Mouse (Mus musculus) kidney, adult 2 months (tissue): ENCODE data around the gene Irf2. TPM values are rescaled to one million over a fixed set of nuclear protein-coding genes. Genes with fewer than 3 reads are reported as not detected.

Source experiments
- DNase-seq: peaks from one replicate; pipeline ENCODE4 v3.0.0; 2021
- H3K27ac ChIP-seq: fragments of 200-500 bp; 2 replicates; pipeline ENCODE4 v1.5.1; 2012; ENCODE audit warnings: low read depth, low read length, control low read depth, inconsistent platforms; ENCODE audit not compliant: insufficient read depth
- H3K27me3 ChIP-seq: fragments of 200-500 bp; replicated peaks from 2 replicates; pipeline ENCODE4 v1.6.1; 2012; ENCODE audit warnings: mild to moderate bottlenecking, moderate library complexity, low read length, inconsistent platforms; ENCODE audit not compliant: control insufficient read depth, insufficient read depth
- H3K36me3 ChIP-seq: fragments of 200-500 bp; 2 replicates; pipeline ENCODE4 v1.6.1; 2012; ENCODE audit warnings: mild to moderate bottlenecking, moderate library complexity, low read length, inconsistent platforms; ENCODE audit not compliant: control insufficient read depth, insufficient read depth
- H3K4me1 ChIP-seq: fragments of 200-500 bp; 2 replicates; pipeline ENCODE4 v1.6.1; 2011; ENCODE audit warnings: low read length; ENCODE audit not compliant: control insufficient read depth, insufficient read depth
- H3K4me3 ChIP-seq: fragments of 200-500 bp; 2 replicates; pipeline ENCODE4 v1.5.1; 2011; ENCODE audit warnings: mild to moderate bottlenecking, low read depth, low read length, control low read depth; ENCODE audit not compliant: insufficient read depth
- CTCF ChIP-seq: fragments of 200-500 bp; conservative IDR thresholded peaks from 2 replicates; pipeline ENCODE4 v1.5.1; 2011; ENCODE audit warnings: low read depth, mild to moderate bottlenecking, control low read depth, low read length, moderate library complexity, mixed read lengths; ENCODE audit not compliant: insufficient read depth, insufficient read length
- POLR2A ChIP-seq: fragments of 200-500 bp; IDR thresholded peaks from one replicate; pipeline ENCODE4 v1.6.1; 2011; ENCODE audit warnings: low read depth, low read length, control low read depth
- WGBS: fragments of 180-500 bp; shearing (Covaris S2); methylation state at CpG from one replicate; pipeline ENCODE4 v1.1.7; 2018; 5-methylcytosine and 5-hydroxymethylcytosine counted together
- polyA plus RNA-seq: library from polyadenylated mRNA; depleted of rRNA; stranded (reverse); fragments of >200 nt; gene quantifications from 2 replicates; pipeline ENCODE4 v1.2.3, GENCODE M21; 2012

Gene Irf2
- polyA plus RNA-seq, 1 experiment, result 12.6 TPM

- WGBS, result 41% methylated on average over 3 of the region's 3 CpGs
- no peaks in the 10 kb centered on the region; the same call in 1 of the 2 replicates for H3K4me1 ChIP-seq
- TF ChIP-seq POLR2A (no peak), CTCF (no peak)
- no peak overlapping the region for H3K27ac ChIP-seq
- H3K36me3 ChIP-seq, result no peaks in the 10 kb centered on the region
- H3K27me3 ChIP-seq, result no peaks in the 10 kb centered on the region
- DNase-seq, result peak; percentile 74
- no peak overlapping the region for H3K4me3 ChIP-seq
Observed at GRCm38 (mm10) chr8:46737907-46738306, 1.6 kb upstream of the Irf2 start.

DNA sequence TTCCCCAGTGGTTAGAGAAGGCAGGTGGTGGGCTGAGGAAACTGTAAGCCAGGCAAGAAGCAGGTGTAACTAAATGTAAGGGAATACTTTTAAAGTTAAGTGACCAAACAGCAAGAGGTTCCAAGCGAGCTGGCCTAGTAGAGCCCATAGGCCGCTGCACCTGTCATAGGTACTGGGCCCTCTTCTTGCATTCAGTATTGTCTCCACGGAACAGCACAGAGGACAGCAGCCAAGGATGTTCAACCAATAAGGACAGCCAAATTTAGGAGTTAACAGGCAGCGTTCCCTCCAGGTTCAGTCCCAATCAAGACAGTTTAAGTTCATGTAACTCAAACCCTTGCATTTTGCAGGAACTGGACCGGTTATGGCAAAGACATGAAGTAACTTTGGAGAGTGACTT, 931 bp upstream of the Irf2 start:
- WGBS, result 28% methylated on average over 5 of the region's 5 CpGs
- Histone ChIP-seq H3K36me3 (no peaks in the 10 kb centered on the region), H3K4me1 (no peaks in the 10 kb centered on the region; the same call in 1 of the 2 replicates), H3K27ac (peak overlapping the region; percentile 68; the same call in 1 of the 2 replicates), H3K4me3 (peak overlapping the region; percentile 82), H3K27me3 (no peaks in the 10 kb centered on the region)
- DNase-seq, result no peak
- TF ChIP-seq POLR2A (no peak), CTCF (no peak)

GRCm38 (mm10) chr8:46739956-46740512, 502 bp downstream of the Irf2 start:
- WGBS, result under 1% methylated on average over 22 of the region's 22 CpGs
- peak overlapping the region; percentile 85 for H3K4me3 ChIP-seq
- peaks cover 4% of the 10 kb centered on the region for H3K4me1 ChIP-seq
- peak; percentile 49 for DNase-seq
- TF ChIP-seq POLR2A (no peak), CTCF (no peak)
- H3K36me3 ChIP-seq, result no peaks in the 10 kb centered on the region
- peak overlapping the region; percentile 98 for H3K27ac ChIP-seq
- no peaks in the 10 kb centered on the region for H3K27me3 ChIP-seq

DNA sequence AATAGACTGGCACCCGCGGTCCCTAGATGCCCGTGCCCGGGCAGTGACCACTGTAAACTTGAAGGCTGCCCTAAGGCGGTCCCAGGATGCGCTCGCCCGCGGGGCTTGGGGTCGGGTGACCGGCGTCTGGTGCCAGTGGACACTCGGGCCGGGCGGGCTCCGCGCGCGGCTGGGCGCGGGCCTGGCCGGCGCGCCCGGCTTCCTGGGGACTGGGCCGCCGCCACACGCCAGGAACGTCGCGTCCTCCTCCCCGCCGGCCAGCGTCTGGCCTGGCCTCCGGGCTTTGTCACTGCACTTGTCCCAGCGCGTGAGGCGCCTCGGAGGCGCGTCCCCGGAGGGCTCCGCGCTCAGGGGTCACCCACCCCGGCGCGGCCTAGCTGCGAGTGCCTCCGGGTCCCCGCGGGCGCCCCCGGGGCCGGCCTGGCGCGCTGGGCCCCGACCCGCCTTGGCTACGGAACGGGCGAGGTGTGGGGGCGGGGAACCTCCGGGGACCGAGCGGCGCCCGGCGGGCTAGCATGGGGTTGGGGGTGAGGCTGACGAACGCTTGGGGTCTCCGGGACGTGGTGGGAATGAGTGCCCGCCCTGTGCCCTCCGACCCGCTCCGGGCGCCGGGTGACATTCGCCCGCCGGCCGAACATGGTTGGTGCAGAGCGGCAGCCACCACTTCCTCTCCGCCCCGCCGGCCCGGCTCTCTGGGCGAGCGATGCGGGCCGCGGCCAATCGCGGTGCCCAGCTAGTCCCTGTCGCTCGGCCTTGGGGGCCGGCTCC, 1.2 kb downstream of the Irf2 start:
- peaks cover 5% of the 10 kb centered on the region for H3K4me1 ChIP-seq
- H3K4me3 ChIP-seq, result peak overlapping the region; percentile 85
- under 1% methylated on average over 97 of the region's 97 CpGs for WGBS
- H3K27ac ChIP-seq, result peak overlapping the region; percentile 98
- H3K36me3 ChIP-seq, result no peaks in the 10 kb centered on the region
- TF ChIP-seq CTCF (no peak), POLR2A (no peak)
- peak; percentile 79 for DNase-seq
- H3K27me3 ChIP-seq, result no peaks in the 10 kb centered on the region

GRCm38 (mm10) chr8:46741281-46741791, 1.8 kb downstream of the Irf2 start:
- no peak for TF ChIP-seq CTCF
- TF ChIP-seq POLR2A, result no peak
- Histone ChIP-seq H3K27ac (peak overlapping the region; percentile 98), H3K4me1 (peaks cover 9% of the 10 kb centered on the region), H3K36me3 (no peaks in the 10 kb centered on the region), H3K27me3 (no peaks in the 10 kb centered on the region), H3K4me3 (peak overlapping the region; percentile 85)
- DNase-seq, result peak; percentile 82
- 0% methylated on average over 28 of the region's 28 CpGs for WGBS

GRCm38 (mm10) chr8:46741991-46742690, 2.6 kb downstream of the Irf2 start:
- WGBS, result 20% methylated on average over 8 of the region's 8 CpGs
- Histone ChIP-seq H3K27me3 (no peaks in the 10 kb centered on the region), H3K27ac (peak overlapping the region; percentile 98), H3K4me1 (peaks cover 9% of the 10 kb centered on the region), H3K36me3 (no peaks in the 10 kb centered on the region), H3K4me3 (peak overlapping the region; percentile 85)
- TF ChIP-seq CTCF (no peak), POLR2A (no peak)
- peak; percentile 18 for DNase-seq
